Mouse (Mus musculus) MEL (cell line): Measurements from ENCODE around the gene Speer4b. TPM values are rescaled to one million over a fixed set of nuclear protein-coding genes. Genes with fewer than 3 reads are reported as not detected.

ENCODE experiments used
- DNase-seq: peaks from one replicate; pipeline ENCODE4 v3.0.0; 2011; ENCODE audit warnings: low read depth, low spot score
- H3K27ac ChIP-seq: 2 replicates; pipeline ENCODE4 v1.5.1; 2012; ENCODE audit warnings: low read depth, mild to moderate bottlenecking, control low read depth, low read length, moderate library complexity; ENCODE audit not compliant: control insufficient read depth
- H3K27me3 ChIP-seq, 2 experiments: fragments of 150-350 bp in 1 of 2; sonication (generic) in 1 of 2; 2 replicates each; pipeline ENCODE4 v1.6.1; 2012; ENCODE audit warnings: low read length in 2 of 2, mild to moderate bottlenecking in 2 of 2, improper control_type of control experiment in 1 of 2, moderate library complexity in 1 of 2; ENCODE audit not compliant: insufficient read depth in 2 of 2, control insufficient read depth in 1 of 2
- H3K36me3 ChIP-seq, 2 experiments: 2 replicates each; pipeline ENCODE4 v1.6.1; 2012 to 2014; ENCODE audit warnings: low read length in 2 of 2, improper control_type of control experiment in 1 of 2, inconsistent platforms in 1 of 2, mild to moderate bottlenecking in 1 of 2; ENCODE audit not compliant: insufficient read depth in 2 of 2, control insufficient read depth in 1 of 2
- H3K4me1 ChIP-seq, 2 experiments: fragments of 150-350 bp in 1 of 2; sonication (generic) in 1 of 2; 2 replicates each; pipeline ENCODE4 v1.6.1; 2012; ENCODE audit warnings: low read length in 2 of 2, improper control_type of control experiment in 1 of 2, mild to moderate bottlenecking in 1 of 2; ENCODE audit not compliant: insufficient read depth in 2 of 2, control insufficient read depth in 1 of 2
- H3K4me3 ChIP-seq, 2 experiments: fragments of 150-350 bp in 1 of 2; sonication (generic) in 1 of 2; 2 replicates each; pipeline ENCODE4 v1.5.1; 2012; ENCODE audit warnings: low read depth in 2 of 2, low read length in 2 of 2, mild to moderate bottlenecking in 2 of 2, moderate library complexity in 2 of 2, control low read depth in 1 of 2, improper control_type of control experiment in 1 of 2; ENCODE audit not compliant: control insufficient read depth in 1 of 2, insufficient read depth in 1 of 2
- H3K79me2 ChIP-seq: 2 replicates; pipeline ENCODE4 v1.6.1; 2012; ENCODE audit warnings: mild to moderate bottlenecking, low read length, moderate library complexity; ENCODE audit not compliant: control insufficient read depth, poor library complexity, insufficient read depth
- H3K9ac ChIP-seq: 2 replicates; pipeline ENCODE4 v1.6.1; 2012; ENCODE audit warnings: low read depth, mild to moderate bottlenecking, control low read depth, low read length, moderate library complexity; ENCODE audit not compliant: control insufficient read depth, poor library complexity, severe bottlenecking
- H3K9me3 ChIP-seq: fragments of 150-350 bp; sonication (generic); replicated peaks from 2 replicates; pipeline ENCODE4 v1.6.1; 2012; ENCODE audit warnings: mild to moderate bottlenecking, low read length, improper control_type of control experiment, moderate library complexity; ENCODE audit not compliant: insufficient read depth
- BHLHE40 ChIP-seq: IDR thresholded peaks from 2 replicates; pipeline ENCODE4 v1.6.1; 2012; ENCODE audit warnings: low read depth, mild to moderate bottlenecking, inconsistent platforms, low read length, improper control_type of control experiment, borderline replicate concordance
- CHD2 ChIP-seq: IDR thresholded peaks from 2 replicates; pipeline ENCODE4 v1.6.1; 2011; ENCODE audit warnings: low read length, improper control_type of control experiment
- ETS1 ChIP-seq: IDR thresholded peaks from 2 replicates; pipeline ENCODE4 v1.6.1; 2012; ENCODE audit warnings: low read depth, mild to moderate bottlenecking, inconsistent platforms, low read length, improper control_type of control experiment, moderate library complexity
- GABPA ChIP-seq: IDR thresholded peaks from 2 replicates; pipeline ENCODE4 v1.6.1; 2012; ENCODE audit warnings: low read depth, mild to moderate bottlenecking, inconsistent platforms, low read length, improper control_type of control experiment, moderate library complexity
- JUND ChIP-seq: IDR thresholded peaks from 2 replicates; pipeline ENCODE4 v1.6.1; 2011; ENCODE audit warnings: low read depth, mild to moderate bottlenecking, improper control_type of control experiment, low read length
- KAT2A ChIP-seq: conservative IDR thresholded peaks from 2 replicates; pipeline ENCODE4 v1.6.1; 2012; ENCODE audit warnings: low read depth, low read length, improper control_type of control experiment, inconsistent platforms
- MAFK ChIP-seq: IDR thresholded peaks from 2 replicates; pipeline ENCODE4 v1.6.1; 2011; ENCODE audit warnings: low read depth, mild to moderate bottlenecking, low read length, improper control_type of control experiment, borderline replicate concordance
- MAZ ChIP-seq: IDR thresholded peaks from 2 replicates; pipeline ENCODE4 v1.6.1; 2012; ENCODE audit warnings: low read depth, mild to moderate bottlenecking, inconsistent platforms, low read length, improper control_type of control experiment
- MYB ChIP-seq: IDR thresholded peaks from 2 replicates; pipeline ENCODE4 v1.6.1; 2011; ENCODE audit warnings: mild to moderate bottlenecking, low read depth, low read length, improper control_type of control experiment
- MYC ChIP-seq: IDR thresholded peaks from 2 replicates; pipeline ENCODE4 v1.6.1; 2011; ENCODE audit warnings: low read depth, mild to moderate bottlenecking, low read length, improper control_type of control experiment, moderate library complexity
- NELFE ChIP-seq: IDR thresholded peaks from 2 replicates; pipeline ENCODE4 v1.6.1; 2011; ENCODE audit warnings: low read depth, low read length, improper control_type of control experiment
- NRF1 ChIP-seq: IDR thresholded peaks from 2 replicates; pipeline ENCODE4 v1.6.1; 2014; ENCODE audit warnings: low read depth, mild to moderate bottlenecking, inconsistent platforms, low read length, improper control_type of control experiment, moderate library complexity; ENCODE audit not compliant: poor library complexity, insufficient read depth, severe bottlenecking
- POLR2A ChIP-seq, 2 experiments: IDR thresholded peaks; 2 replicates each; pipeline ENCODE4 v1.6.1; 2011 to 2012; ENCODE audit warnings: low read length in 2 of 2, mild to moderate bottlenecking in 2 of 2, control low read depth in 1 of 2, improper control_type of control experiment in 1 of 2, low read depth in 1 of 2, moderate library complexity in 1 of 2; ENCODE audit not compliant: control insufficient read depth in 1 of 2, insufficient read depth in 1 of 2, poor library complexity in 1 of 2
- POLR2AphosphoS2 ChIP-seq: IDR thresholded peaks from 2 replicates; pipeline ENCODE4 v1.6.1; 2011; ENCODE audit warnings: low read length, improper control_type of control experiment
- POLR2AphosphoS5 ChIP-seq: IDR thresholded peaks from 2 replicates; pipeline ENCODE4 v1.6.1; 2012; ENCODE audit warnings: low read depth, borderline replicate concordance, mild to moderate bottlenecking, inconsistent platforms, low read length, moderate library complexity, mixed read lengths
- SIN3A ChIP-seq: IDR thresholded peaks from 2 replicates; pipeline ENCODE4 v1.6.1; 2012; ENCODE audit warnings: low read length, improper control_type of control experiment, inconsistent platforms
- SMC3 ChIP-seq: IDR thresholded peaks from 2 replicates; pipeline ENCODE4 v1.6.1; 2011; ENCODE audit warnings: low read depth, low read length, improper control_type of control experiment
- TAL1 ChIP-seq: IDR thresholded peaks from 2 replicates; pipeline ENCODE4 v1.6.1; 2012; ENCODE audit warnings: mild to moderate bottlenecking, inconsistent platforms, low read length, moderate library complexity, mixed read lengths
- USF1 ChIP-seq: IDR thresholded peaks from 2 replicates; pipeline ENCODE4 v1.6.1; 2014; ENCODE audit warnings: low read depth, mild to moderate bottlenecking, inconsistent platforms, low read length, improper control_type of control experiment, moderate library complexity
- USF2 ChIP-seq, 2 experiments: IDR thresholded peaks; 2 replicates each; pipeline ENCODE4 v1.6.1; 2011 to 2012; ENCODE audit warnings: improper control_type of control experiment in 2 of 2, low read length in 2 of 2, borderline replicate concordance in 1 of 2, inconsistent platforms in 1 of 2, low read depth in 1 of 2, mild to moderate bottlenecking in 1 of 2; ENCODE audit not compliant: insufficient read depth in 1 of 2
- ZKSCAN1 ChIP-seq: IDR thresholded peaks from 2 replicates; pipeline ENCODE4 v1.6.1; 2012; ENCODE audit warnings: low read depth, mild to moderate bottlenecking, inconsistent platforms, low read length, improper control_type of control experiment, moderate library complexity
- ZNF384 ChIP-seq: IDR thresholded peaks from 2 replicates; pipeline ENCODE4 v1.6.1; 2012; ENCODE audit warnings: low read depth, mild to moderate bottlenecking, inconsistent platforms, low read length, improper control_type of control experiment
- polyA plus RNA-seq, 2 experiments: library from polyadenylated mRNA; stranded (reverse) in 1 of 2; unstranded in 1 of 2; fragments of >175 nt in 1 of 2; fragments of >200 nt in 1 of 2; gene quantifications; 2 replicates each; pipeline versions ENCODE4 v1.2.1 to v1.2.4; 2012; ENCODE audit warnings: low replicate concordance in 2 of 2, low read depth in 1 of 2; ENCODE audit not compliant: insufficient read length in 2 of 2, insufficient read depth in 1 of 2, missing spikeins in 1 of 2
- total RNA-seq: library from RNA; depleted of rRNA; stranded (reverse); fragments of 300-350 nt; gene quantifications from 2 replicates; pipeline ENCODE4 v1.2.3, GENCODE M21; 2012

Gene Speer4b
- total and polyA plus RNA-seq, 3 experiments = not detected

GRCm38 (mm10) chr5:27526906-27527305, 25.7 kb upstream of the Speer4b start:
- Histone ChIP-seq H3K4me3 (no peak overlapping the region), H3K4me1 (no peaks in the 10 kb centered on the region), H3K36me3 (no peaks in the 10 kb centered on the region), H3K9me3 (no peaks in the 10 kb centered on the region), H3K27me3 (no peaks in the 10 kb centered on the region), H3K27ac (no peak overlapping the region), H3K9ac (no peak overlapping the region), H3K79me2 (no peaks in the 10 kb centered on the region)
- DNase-seq = no peak
- TF ChIP-seq POLR2A (IDR thresholded peaks at IDR 0.05; ENCODE audit: control insufficient read depth in 1 of 2, insufficient read depth in 1 of 2, low read depth in 1 of 2, low read length in 2 of 2, poor library complexity in 1 of 2) (no peak), ETS1 (no peak), NRF1 (no peak), MAFK (no peak), NELFE (no peak), MYB (no peak), ZKSCAN1 (no peak), USF1 (no peak), USF2 (IDR thresholded peaks at IDR 0.05; ENCODE audit: borderline replicate concordance in 1 of 2, insufficient read depth in 1 of 2, low read depth in 1 of 2, low read length in 2 of 2) (no peak), JUND (no peak), SIN3A (no peak)

GRCm38 (mm10) chr5:27518716-27519115, 17.5 kb upstream of the Speer4b start:
- H3K4me1 ChIP-seq = no peaks in the 10 kb centered on the region

GRCm38 (mm10) chr5:27490942-27491341, 10.3 kb downstream of the Speer4b start:
- DNase-seq = no peak
- no peak for TF ChIP-seq MAZ
- TF ChIP-seq KAT2A = no peak
- TF ChIP-seq ZKSCAN1 = no peak
- no peak for TF ChIP-seq NELFE
- no peak for TF ChIP-seq BHLHE40
- no peak for TF ChIP-seq TAL1
- no peak for TF ChIP-seq CHD2
- no peak for TF ChIP-seq ZNF384
- no peak for TF ChIP-seq SMC3
- TF ChIP-seq POLR2AphosphoS5 = no peak
- no peaks in the 10 kb centered on the region for H3K4me1 ChIP-seq

More at GRCm38 (mm10) chr5:27518716-27519115, 17.5 kb upstream of the Speer4b start:
- no peaks in the 10 kb centered on the region for H3K79me2 ChIP-seq
- H3K27ac ChIP-seq = no peak overlapping the region
- H3K9ac ChIP-seq = no peak overlapping the region
- no peaks in the 10 kb centered on the region for H3K36me3 ChIP-seq
- DNase-seq = no peak
- H3K27me3 ChIP-seq = no peaks in the 10 kb centered on the region
- H3K9me3 ChIP-seq = no peaks in the 10 kb centered on the region
- no peak overlapping the region for H3K4me3 ChIP-seq
- TF ChIP-seq KAT2A = no peak
- no peak for TF ChIP-seq GABPA
- no peak for TF ChIP-seq MAZ
- no peak for TF ChIP-seq TAL1
- no peak for TF ChIP-seq USF1
- no peak for TF ChIP-seq USF2 (IDR thresholded peaks at IDR 0.05; ENCODE audit: borderline replicate concordance in 1 of 2, insufficient read depth in 1 of 2, low read depth in 1 of 2, low read length in 2 of 2)
- no peak for TF ChIP-seq MYC
- no peak for TF ChIP-seq POLR2AphosphoS2

More at GRCm38 (mm10) chr5:27490942-27491341, 10.3 kb downstream of the Speer4b start:
- Histone ChIP-seq H3K9me3 (no peaks in the 10 kb centered on the region), H3K4me3 (no peak overlapping the region), H3K27me3 (no peaks in the 10 kb centered on the region), H3K79me2 (no peaks in the 10 kb centered on the region), H3K36me3 (no peaks in the 10 kb centered on the region), H3K27ac (no peak overlapping the region), H3K9ac (no peak overlapping the region)
